25 mouse cellular contexts compared by ENCODE assay signal in genomic region chr4:97855712-97856420, GRCm38 (mm10).
A peak's percentile ranks its signal among the peaks of the same experiment; 100 is the strongest.
DNase-seq lines count a peak whose midpoint lies in the region; ATAC-seq and TF ChIP-seq lines count a peak whose summit lies in the region.
"Had no signal": no experiment of that assay in that cellular context is flagged by ENCODE, and none has a peak within 500 bp of the region (broad histone marks: within the 10 kb centered on the region; RNA-seq: fewer than 3 reads in every experiment).

No protein-coding gene starts in this region.

- TF ChIP-seq EP300 in heart, postnatal 0 days (IDR thresholded peaks at IDR 0.05; ENCODE audit: low read depth): no peak

- 84% methylated on average over 8 of the region's 8 CpGs for WGBS in heart, embryonic 11.5 days (ENCODE audit: insufficient replicate concordance)
- WGBS in intestine, embryonic 14.5 days: 95% methylated on average over 8 of the region's 8 CpGs
- WGBS in intestine, embryonic 15.5 days: 93% methylated on average over 8 of the region's 8 CpGs
- WGBS in heart, postnatal 0 days: 95% methylated on average over 8 of the region's 8 CpGs

- ATAC-seq in heart, embryonic 11.5 days (replicated peaks; ENCODE audit: insufficient number of reproducible peaks, low FRiP score, low TSS enrichment): no peak
- no peak for ATAC-seq in intestine, embryonic 14.5 days (replicated peaks; ENCODE audit: low FRiP score, low TSS enrichment, low read depth)
- no peak for ATAC-seq in intestine, embryonic 15.5 days
- no peak for ATAC-seq in heart, postnatal 0 days (ENCODE audit: insufficient read depth, low read depth)
- ATAC-seq: forebrain, embryonic 13.5 days had no signal

- TF ChIP-seq CTCF in heart, postnatal 0 days (IDR thresholded peaks at IDR 0.05; ENCODE audit: low read depth): no peak

- DNase-seq in heart, postnatal 4 days: no peak
- peak; percentile 20 for DNase-seq in intestine, embryonic 14.5 days (ENCODE audit: low spot score)
- peak; percentile 98 for DNase-seq in fat pad, adult 2 months (ENCODE audit: extremely low read depth, low read depth, low spot score)
- DNase-seq in heart, postnatal 0 days (ENCODE audit: low spot score): no peak
- no peak for DNase-seq in right cerebral cortex, postnatal 4 days
- DNase-seq: adrenal gland, postnatal 36 days; B cell, adult 2 months; cerebellum, adult 8-10 months; cerebellum, postnatal 25 days; gastrocnemius, postnatal 25 days; kidney, adult 18-20 months; kidney, postnatal 25 days; liver, embryonic 13.5 days; thymus, postnatal 4 days had no signal

- no peak overlapping the region for H3K4me3 ChIP-seq in heart, embryonic 11.5 days (ENCODE audit: low read depth, low read length)
- H3K4me3 ChIP-seq in intestine, embryonic 14.5 days (ENCODE audit: low read depth, low read length): no peak overlapping the region
- no peak overlapping the region for H3K4me3 ChIP-seq in intestine, embryonic 15.5 days (replicated peaks)
- H3K4me3 ChIP-seq in heart, postnatal 0 days (ENCODE audit: low read depth, low read length): no peak overlapping the region
- H3K4me3 ChIP-seq: embryonic facial prominence, embryonic 10.5 days; embryonic facial prominence, embryonic 15.5 days; forebrain, embryonic 13.5 days; kidney, embryonic 15.5 days; liver, embryonic 13.5 days; lung, embryonic 15.5 days; midbrain, embryonic 12.5 days; myocyte; neural tube, embryonic 12.5 days had no signal

- H3K27me3 ChIP-seq in heart, embryonic 11.5 days (ENCODE audit: control insufficient read depth, insufficient read depth, low read length): no peaks in the 10 kb centered on the region
- no peaks in the 10 kb centered on the region for H3K27me3 ChIP-seq in intestine, embryonic 14.5 days (replicated peaks; ENCODE audit: control insufficient read depth, insufficient read depth, low read length)
- H3K27me3 ChIP-seq in intestine, embryonic 15.5 days (replicated peaks): no peaks in the 10 kb centered on the region
- no peaks in the 10 kb centered on the region for H3K27me3 ChIP-seq in heart, postnatal 0 days (ENCODE audit: control insufficient read depth, insufficient read depth, low read length)
- H3K27me3 ChIP-seq: embryonic facial prominence, embryonic 15.5 days; forebrain, embryonic 13.5 days; kidney, embryonic 15.5 days; liver, embryonic 13.5 days; lung, embryonic 15.5 days; neural tube, embryonic 12.5 days had no signal

- H3K36me3 ChIP-seq in heart, embryonic 11.5 days (ENCODE audit: control insufficient read depth, insufficient read depth, low read length): no peaks in the 10 kb centered on the region
- H3K36me3 ChIP-seq in intestine, embryonic 14.5 days (ENCODE audit: control insufficient read depth, insufficient read depth, low read length): no peaks in the 10 kb centered on the region
- no peaks in the 10 kb centered on the region for H3K36me3 ChIP-seq in intestine, embryonic 15.5 days
- no peaks in the 10 kb centered on the region for H3K36me3 ChIP-seq in heart, postnatal 0 days (replicated peaks; ENCODE audit: control insufficient read depth, insufficient read depth, low read length)
- H3K36me3 ChIP-seq: embryonic facial prominence, embryonic 10.5 days; embryonic facial prominence, embryonic 15.5 days; kidney, embryonic 15.5 days; liver, embryonic 13.5 days; lung, embryonic 15.5 days; midbrain, embryonic 12.5 days; neural tube, embryonic 12.5 days had no signal

- H3K9me3 ChIP-seq in heart, embryonic 11.5 days (replicated peaks; ENCODE audit: control insufficient read depth, low read length): no peaks in the 10 kb centered on the region
- H3K9me3 ChIP-seq in intestine, embryonic 14.5 days (ENCODE audit: control insufficient read depth, low read length): no peaks in the 10 kb centered on the region
- H3K9me3 ChIP-seq in intestine, embryonic 15.5 days: no peaks in the 10 kb centered on the region
- no peaks in the 10 kb centered on the region for H3K9me3 ChIP-seq in heart, postnatal 0 days (replicated peaks; ENCODE audit: control insufficient read depth, low read length)
- H3K9me3 ChIP-seq: embryonic facial prominence, embryonic 10.5 days; embryonic facial prominence, embryonic 15.5 days; forebrain, embryonic 13.5 days; kidney, embryonic 15.5 days; liver, embryonic 13.5 days; lung, embryonic 15.5 days; midbrain, embryonic 12.5 days; neural tube, embryonic 12.5 days had no signal

- 0 out of 2 replicates have a peak overlapping the region, but pooled peaks have one; percentile 50 for H3K27ac ChIP-seq in heart, embryonic 11.5 days (ENCODE audit: low read depth, low read length)
- no peak overlapping the region for H3K27ac ChIP-seq in intestine, embryonic 14.5 days (ENCODE audit: low read depth)
- no peak overlapping the region for H3K27ac ChIP-seq in intestine, embryonic 15.5 days
- H3K27ac ChIP-seq in heart, postnatal 0 days (ENCODE audit: low read depth): peak overlapping the region; percentile 43; the same call in 1 of the 2 replicates
- H3K27ac ChIP-seq: embryonic facial prominence, embryonic 10.5 days; embryonic facial prominence, embryonic 15.5 days; forebrain, embryonic 13.5 days; hindbrain, embryonic 14.5 days; kidney, embryonic 15.5 days; liver, embryonic 13.5 days; midbrain, embryonic 12.5 days; neural tube, embryonic 12.5 days had no signal

- peaks cover 17% of the 10 kb centered on the region for H3K4me1 ChIP-seq in heart, embryonic 11.5 days (ENCODE audit: control insufficient read depth, insufficient read depth, low read length)
- no peaks in the 10 kb centered on the region for H3K4me1 ChIP-seq in intestine, embryonic 14.5 days (replicated peaks; ENCODE audit: control insufficient read depth, insufficient read depth, low read length)
- H3K4me1 ChIP-seq in intestine, embryonic 15.5 days (replicated peaks): 0 out of 2 replicates have a peak, but pooled peaks cover 2% of the 10 kb centered on the region
- peaks cover 46% of the 10 kb centered on the region for H3K4me1 ChIP-seq in heart, postnatal 0 days (ENCODE audit: control insufficient read depth, insufficient read depth)
- H3K4me1 ChIP-seq: midbrain, embryonic 12.5 days had no signal

- H3K4me2 ChIP-seq in heart, embryonic 11.5 days: no peak overlapping the region
- H3K4me2 ChIP-seq in intestine, embryonic 14.5 days (ENCODE audit: low read length): no peak overlapping the region
- no peak overlapping the region for H3K4me2 ChIP-seq in intestine, embryonic 15.5 days (replicated peaks)
- H3K4me2 ChIP-seq in heart, postnatal 0 days (ENCODE audit: low read depth, low read length): no peak overlapping the region
- H3K4me2 ChIP-seq: embryonic facial prominence, embryonic 15.5 days; forebrain, embryonic 13.5 days; hindbrain, embryonic 14.5 days; kidney, embryonic 15.5 days; liver, embryonic 13.5 days; lung, embryonic 15.5 days; midbrain, embryonic 12.5 days; neural tube, embryonic 12.5 days had no signal

- no peak overlapping the region for H3K9ac ChIP-seq in heart, embryonic 11.5 days (ENCODE audit: low read depth, low read length)
- no peak overlapping the region for H3K9ac ChIP-seq in intestine, embryonic 14.5 days (ENCODE audit: low read length)
- no peak overlapping the region for H3K9ac ChIP-seq in intestine, embryonic 15.5 days
- H3K9ac ChIP-seq in heart, postnatal 0 days (replicated peaks; ENCODE audit: low read depth, low read length): no peak overlapping the region
- H3K9ac ChIP-seq: embryonic facial prominence, embryonic 15.5 days; forebrain, embryonic 13.5 days; hindbrain, embryonic 14.5 days; kidney, embryonic 15.5 days; liver, embryonic 13.5 days; lung, embryonic 15.5 days; midbrain, embryonic 12.5 days; neural tube, embryonic 12.5 days had no signal

Comparison
In these comparisons a context has a peak if more than half of its experiments do, and no peak if none do; other contexts are left out.
1. H3K27ac ChIP-seq: peak in heart, embryonic 11.5 days (single experiment) and heart, postnatal 0 days (single experiment); none in intestine, embryonic 14.5 days (single experiment) and intestine, embryonic 15.5 days (single experiment).
2. DNase-seq: peak in intestine, embryonic 14.5 days (single experiment) and fat pad, adult 2 months (single experiment); none in heart, postnatal 4 days (single experiment), heart, postnatal 0 days (single experiment) and right cerebral cortex, postnatal 4 days (single experiment).